Mouse (Mus musculus): ENCODE measurements around the gene Tra2a.

Tra2a gene

GRCm38 (mm10) chr6:49209881-49210854 is 53.7 kb downstream of the Tra2a start:
- peak; percentile 56 to 70 for DNase-seq

GRCm38 (mm10) chr6:49208935-49209334 is 54.9 kb downstream of the Tra2a start:
- no peak for DNase-seq

- peak in 1 of 2 experiments; percentile 46 for DNase-seq
Observed at GRCm38 (mm10) chr6:49208297-49208930, 55.4 kb downstream of the Tra2a start.

- no peak for DNase-seq
Observed at GRCm38 (mm10) chr6:49206416-49206815, 57.4 kb downstream of the Tra2a start.

GRCm38 (mm10) chr6:49195188-49195587 is 68.6 kb downstream of the Tra2a start:
- DNase-seq: no peak

GRCm38 (mm10) chr6:49194536-49194935 is 69.3 kb downstream of the Tra2a start:
- DNase-seq: no peak

Data from kidney, postnatal 36 days (tissue).